Mouse (Mus musculus): Measurements from ENCODE around the gene Ccdc167. TPM values are rescaled to one million over a fixed set of nuclear protein-coding genes. Genes with fewer than 3 reads are reported as not detected.
"Not testable (repeated sequence)": the region's sequence is repeated elsewhere in the genome, so short reads cannot be mapped to it uniquely, and the experiment has no call there.

Gene Ccdc167
- total RNA-seq, 2 experiments from 2014 or later, result 13.9 to 17.3 TPM

DNA sequence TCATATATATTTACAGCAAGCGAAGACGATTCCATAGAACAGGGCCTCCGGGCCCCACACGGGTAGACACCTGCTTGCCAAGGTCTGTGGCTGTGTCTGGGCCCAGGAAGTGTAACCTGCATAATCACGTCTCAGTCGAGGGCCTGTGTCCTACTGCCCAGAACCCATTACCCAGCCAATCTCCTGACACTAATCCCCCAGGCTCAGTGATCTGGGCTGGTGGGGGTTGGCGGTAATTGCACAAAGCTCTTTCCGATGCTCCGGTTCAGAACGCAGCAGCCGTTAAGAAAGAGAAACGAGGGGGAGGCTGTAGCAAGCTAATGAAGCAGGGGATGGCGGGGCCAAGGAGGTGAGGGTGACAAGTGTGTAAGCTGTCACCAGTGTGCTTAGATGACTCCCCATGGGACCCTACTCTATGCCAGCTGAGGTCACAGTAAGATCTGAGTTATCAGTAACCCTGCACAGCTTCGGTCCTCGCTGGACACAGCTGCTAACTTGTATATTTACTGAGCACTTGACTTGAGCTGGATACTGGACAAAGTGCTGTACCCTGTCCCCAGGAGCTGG, 19.7 kb upstream of the Ccdc167 start:
- Histone ChIP-seq H3K27ac (no peak overlapping the region), H3K4me3 (no peak overlapping the region)
- DNase-seq (ENCODE audit: extremely low spot score in 1 of 2, low spot score in 2 of 2), result no peak
- no peak for TF ChIP-seq CTCF (IDR thresholded peaks at IDR 0.05)
- intact Hi-C loops (cut with DNase I), result no loop called here

DNA sequence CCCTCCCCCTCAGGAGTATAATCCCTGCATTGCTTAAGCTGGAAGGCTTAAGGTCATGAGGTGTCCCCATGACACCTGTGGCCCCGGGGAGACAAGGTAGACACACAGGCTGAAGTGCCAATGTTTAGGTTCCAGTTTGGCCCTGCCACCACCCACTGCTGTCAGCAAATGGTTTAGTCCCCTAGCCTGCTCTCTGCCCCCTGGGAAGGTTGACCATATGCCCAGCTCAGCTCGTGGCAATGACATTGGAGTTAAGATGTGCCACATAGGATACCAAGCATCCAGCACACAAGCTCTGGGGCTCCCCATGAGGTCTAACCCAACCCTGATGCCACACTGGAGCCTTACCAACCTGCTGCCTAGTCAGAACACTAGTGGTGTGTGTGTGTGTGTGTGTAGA, 15.7 kb upstream of the Ccdc167 start:
- no peak for TF ChIP-seq CTCF (IDR thresholded peaks at IDR 0.05)
- Histone ChIP-seq H3K4me3 (no peak overlapping the region), H3K27ac (no peak overlapping the region)
- no peak for DNase-seq (ENCODE audit: extremely low spot score in 1 of 2, low spot score in 2 of 2)
- intact Hi-C loops (cut with DNase I), result no loop called here

DNA sequence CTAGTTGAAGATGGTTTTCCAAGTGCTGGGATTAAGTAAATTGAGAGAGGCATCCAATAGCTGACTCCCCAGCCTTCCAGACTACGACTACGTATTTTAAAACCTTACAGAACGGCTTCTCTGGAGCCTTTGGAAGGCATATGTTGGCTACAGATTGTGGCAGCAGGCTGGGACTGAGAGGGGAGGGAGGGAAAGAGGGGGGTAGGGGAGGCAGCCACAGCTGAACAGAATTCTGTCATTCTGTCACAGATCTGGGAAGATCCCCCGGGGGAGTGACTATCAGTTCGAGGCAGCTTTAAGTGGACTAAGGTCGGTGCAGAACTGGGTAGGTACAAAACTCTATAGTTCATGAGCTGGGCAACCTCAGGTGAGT, 15.1 kb upstream of the Ccdc167 start:
- no peak for DNase-seq (ENCODE audit: extremely low spot score in 1 of 2, low spot score in 2 of 2)
- TF ChIP-seq CTCF (IDR thresholded peaks at IDR 0.05), result no peak
- H3K4me3 ChIP-seq, result no peak overlapping the region
- H3K27ac ChIP-seq, result no peak overlapping the region
- intact Hi-C loops (cut with DNase I), result no loop called here

DNA sequence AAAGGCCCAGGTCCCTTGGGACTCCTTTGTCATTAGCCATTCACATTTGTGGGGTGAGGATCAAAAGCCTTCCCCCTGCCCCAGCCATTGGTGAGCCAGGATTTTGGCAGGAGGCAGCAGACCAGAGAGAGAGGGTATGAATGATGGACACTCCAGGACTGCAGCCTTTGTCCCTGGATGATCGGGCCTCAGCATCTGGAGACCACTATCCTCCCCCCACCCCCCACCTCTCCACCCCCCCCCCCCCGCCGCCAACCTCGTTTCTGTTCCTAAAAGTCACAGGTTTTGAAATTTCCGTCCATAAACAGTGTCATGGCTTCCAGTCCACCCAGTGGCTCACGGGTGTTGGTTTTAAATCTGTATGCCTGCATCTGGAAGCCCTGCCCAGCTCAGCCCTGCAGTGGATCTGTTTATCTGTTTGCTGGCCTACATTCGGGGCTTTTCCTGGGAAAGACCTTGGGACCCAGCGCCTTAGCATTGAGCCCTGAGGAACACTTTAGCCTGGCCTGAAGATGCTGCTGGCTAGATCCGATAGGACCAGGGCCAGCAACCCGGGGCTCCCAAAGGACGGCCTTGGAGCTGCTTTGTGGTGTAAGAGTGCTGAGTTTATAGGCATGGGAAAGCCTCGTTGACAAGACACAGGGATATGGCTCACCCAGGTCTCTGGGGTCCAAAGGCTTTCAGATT, 14.6 kb upstream of the Ccdc167 start:
- DNase-seq (ENCODE audit: extremely low spot score in 1 of 2, low spot score in 2 of 2), result no peak
- H3K27ac ChIP-seq, result no peak overlapping the region

DNA sequence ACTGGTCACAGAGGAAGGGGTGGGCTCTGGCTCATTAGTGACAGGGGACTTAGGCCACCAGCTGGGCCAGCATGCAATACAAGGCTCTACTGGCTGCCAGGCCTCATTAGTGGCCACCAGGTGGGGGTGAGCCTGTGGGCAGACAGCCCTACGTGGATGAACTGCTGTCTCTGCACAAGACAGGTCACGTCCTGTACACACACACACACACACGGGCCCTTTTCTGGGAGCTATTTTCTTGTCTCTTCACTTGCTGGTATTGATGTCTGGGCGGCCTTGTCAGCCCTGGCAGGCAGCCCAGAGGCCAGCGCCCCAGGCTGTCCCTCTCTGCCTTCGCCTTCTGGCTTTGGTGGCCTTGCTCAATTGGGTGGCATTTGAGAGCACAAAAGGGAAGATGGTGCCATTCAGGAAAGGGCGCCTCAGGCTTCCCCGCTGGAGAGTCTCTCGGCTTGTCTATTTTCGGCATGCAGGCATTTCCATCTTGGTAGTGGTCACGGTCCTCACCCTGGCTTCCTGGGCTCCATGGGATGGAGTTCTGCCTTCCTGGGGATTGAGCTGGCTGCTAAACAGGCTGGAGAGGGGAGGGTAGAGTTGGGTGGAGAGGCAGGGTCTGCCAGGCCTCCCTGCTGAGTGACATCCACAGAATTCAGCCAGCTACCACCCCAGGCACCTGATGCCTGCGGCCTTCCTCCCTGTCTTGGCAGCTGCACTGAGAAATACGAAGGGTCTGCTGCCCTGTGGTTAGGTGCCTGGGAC, 13.8 kb upstream of the Ccdc167 start:
- no peak overlapping the region for H3K27ac ChIP-seq
- TF ChIP-seq CTCF (IDR thresholded peaks at IDR 0.05), result no peak
- no peak for DNase-seq (ENCODE audit: extremely low spot score in 1 of 2, low spot score in 2 of 2)
- intact Hi-C loops (cut with DNase I), result no loop called here
- H3K4me3 ChIP-seq, result no peak overlapping the region

More for the DNA sequence above, 14.6 kb upstream of the Ccdc167 start:
- intact Hi-C loops (cut with DNase I), result no loop called here
- TF ChIP-seq CTCF (IDR thresholded peaks at IDR 0.05), result no peak
- no peak overlapping the region for H3K4me3 ChIP-seq

DNA sequence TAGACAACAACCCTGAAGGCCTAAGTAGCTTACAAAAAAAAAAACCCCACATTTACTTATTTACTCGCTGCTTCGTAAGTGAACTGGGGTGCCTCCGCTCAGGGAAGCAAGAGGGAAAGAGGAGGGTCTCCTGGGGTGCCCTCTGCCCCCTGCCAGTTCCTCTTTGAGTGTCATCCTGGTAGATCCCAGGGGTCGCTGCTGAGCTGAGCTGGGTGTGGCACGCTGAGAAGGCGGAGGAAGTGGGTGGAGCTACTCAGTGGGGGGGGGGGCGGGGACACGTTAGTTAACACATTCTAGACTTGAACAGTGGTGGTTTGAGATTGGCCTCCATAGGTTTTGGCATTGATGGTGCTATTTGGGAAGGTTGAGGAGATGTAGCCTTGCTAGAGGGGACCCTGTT, 11.2 kb upstream of the Ccdc167 start:
- intact Hi-C loops (cut with DNase I), result no loop called here
- no peak for DNase-seq (ENCODE audit: extremely low spot score in 1 of 2, low spot score in 2 of 2)
- no peak overlapping the region for H3K4me3 ChIP-seq
- TF ChIP-seq CTCF (IDR thresholded peaks at IDR 0.05), result no peak
- H3K27ac ChIP-seq, result no peak overlapping the region

DNA sequence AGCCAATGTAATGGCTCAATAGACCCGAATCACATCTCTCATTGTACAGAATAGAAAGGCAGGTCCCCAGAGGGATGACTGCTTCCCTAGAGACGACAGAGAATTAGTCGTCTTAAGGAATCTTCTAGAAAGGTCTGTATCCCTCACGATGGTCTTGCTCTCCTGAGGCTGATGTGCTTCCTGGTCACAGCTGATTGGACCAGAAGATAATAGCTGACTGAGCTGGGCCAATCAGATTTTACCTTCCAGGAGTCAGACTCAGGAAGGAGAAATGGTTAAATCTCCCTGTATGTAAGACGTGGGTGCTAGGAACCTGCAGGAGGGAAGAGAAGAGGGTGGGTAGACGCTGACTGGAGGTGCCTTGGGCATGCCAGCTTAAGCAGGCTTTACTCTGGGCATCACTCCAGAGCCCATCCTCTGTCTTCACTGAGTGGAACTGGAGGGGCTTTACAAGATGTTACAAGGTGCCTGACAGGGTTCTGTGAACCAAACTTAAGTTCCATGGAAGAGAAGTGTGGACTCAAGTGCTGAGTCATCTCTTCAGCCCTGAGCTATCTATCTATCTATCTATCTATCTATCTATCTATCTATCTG, 8.3 kb upstream of the Ccdc167 start:
- no peak overlapping the region for H3K27ac ChIP-seq
- no peak overlapping the region for H3K4me3 ChIP-seq
- TF ChIP-seq CTCF (IDR thresholded peaks at IDR 0.05), result no peak
- no peak for DNase-seq (ENCODE audit: extremely low spot score in 1 of 2, low spot score in 2 of 2)
- intact Hi-C loops (cut with DNase I), result no loop called here

DNA sequence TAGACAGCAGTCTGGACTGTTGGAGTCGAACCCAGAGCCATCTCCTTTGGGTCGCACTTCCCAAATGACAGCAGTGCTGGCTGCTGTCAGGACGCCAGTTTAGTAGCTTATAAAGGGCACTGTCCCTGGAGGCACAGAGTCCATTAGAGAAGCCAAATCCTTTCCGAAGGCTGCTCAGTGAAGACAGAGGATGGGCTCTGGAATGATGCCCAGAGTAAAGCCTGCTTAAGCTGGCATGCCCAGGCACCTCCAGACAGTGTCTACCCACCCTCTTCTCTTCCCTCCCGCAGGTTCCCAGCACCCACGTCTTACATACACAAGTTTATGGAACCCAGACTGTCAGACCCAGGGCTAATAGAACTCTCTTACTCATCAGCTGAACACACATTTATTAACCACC, 7.8 kb upstream of the Ccdc167 start:
- no peak for DNase-seq (ENCODE audit: extremely low spot score in 1 of 2, low spot score in 2 of 2)
- intact Hi-C loops (cut with DNase I), result no loop called here
- no peak overlapping the region for H3K4me3 ChIP-seq
- no peak overlapping the region for H3K27ac ChIP-seq
- no peak for TF ChIP-seq CTCF (IDR thresholded peaks at IDR 0.05)

DNA sequence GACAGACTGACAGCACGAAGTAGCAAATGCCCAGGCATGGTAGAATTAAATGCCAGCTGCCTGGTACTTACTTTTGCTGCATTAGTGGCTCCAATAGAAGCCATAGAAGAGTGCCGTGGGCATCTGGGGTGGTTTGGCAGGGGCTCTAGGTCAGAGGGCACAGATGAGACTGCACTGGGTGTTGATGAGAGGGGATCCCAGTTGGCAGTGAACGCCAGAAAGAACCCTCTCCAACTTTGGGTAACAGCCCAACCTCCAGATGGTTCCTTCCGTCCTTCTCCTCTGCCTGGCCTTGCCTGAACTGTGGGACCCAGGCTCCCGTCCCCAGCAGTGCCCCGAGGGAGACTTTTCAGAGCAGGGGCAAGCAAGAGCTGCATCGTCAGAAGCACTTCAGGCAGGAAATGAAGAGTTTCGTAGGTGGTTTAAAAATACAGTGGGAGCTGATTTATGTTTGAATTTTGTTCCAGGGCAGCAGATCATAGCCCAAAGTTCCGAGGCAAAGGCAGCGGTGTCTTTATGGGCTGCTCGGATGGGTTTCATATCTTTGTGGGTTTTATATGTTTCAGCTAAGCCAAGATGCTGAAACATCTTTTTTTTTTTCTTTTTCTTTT, 4.0 kb upstream of the Ccdc167 start:
- H3K4me3 ChIP-seq, result no peak overlapping the region
- DNase-seq (ENCODE audit: extremely low spot score in 1 of 2, low spot score in 2 of 2), result no peak
- no peak overlapping the region for H3K27ac ChIP-seq
- intact Hi-C loops (cut with DNase I), result no loop called here
- TF ChIP-seq CTCF (IDR thresholded peaks at IDR 0.05), result no peak

DNA sequence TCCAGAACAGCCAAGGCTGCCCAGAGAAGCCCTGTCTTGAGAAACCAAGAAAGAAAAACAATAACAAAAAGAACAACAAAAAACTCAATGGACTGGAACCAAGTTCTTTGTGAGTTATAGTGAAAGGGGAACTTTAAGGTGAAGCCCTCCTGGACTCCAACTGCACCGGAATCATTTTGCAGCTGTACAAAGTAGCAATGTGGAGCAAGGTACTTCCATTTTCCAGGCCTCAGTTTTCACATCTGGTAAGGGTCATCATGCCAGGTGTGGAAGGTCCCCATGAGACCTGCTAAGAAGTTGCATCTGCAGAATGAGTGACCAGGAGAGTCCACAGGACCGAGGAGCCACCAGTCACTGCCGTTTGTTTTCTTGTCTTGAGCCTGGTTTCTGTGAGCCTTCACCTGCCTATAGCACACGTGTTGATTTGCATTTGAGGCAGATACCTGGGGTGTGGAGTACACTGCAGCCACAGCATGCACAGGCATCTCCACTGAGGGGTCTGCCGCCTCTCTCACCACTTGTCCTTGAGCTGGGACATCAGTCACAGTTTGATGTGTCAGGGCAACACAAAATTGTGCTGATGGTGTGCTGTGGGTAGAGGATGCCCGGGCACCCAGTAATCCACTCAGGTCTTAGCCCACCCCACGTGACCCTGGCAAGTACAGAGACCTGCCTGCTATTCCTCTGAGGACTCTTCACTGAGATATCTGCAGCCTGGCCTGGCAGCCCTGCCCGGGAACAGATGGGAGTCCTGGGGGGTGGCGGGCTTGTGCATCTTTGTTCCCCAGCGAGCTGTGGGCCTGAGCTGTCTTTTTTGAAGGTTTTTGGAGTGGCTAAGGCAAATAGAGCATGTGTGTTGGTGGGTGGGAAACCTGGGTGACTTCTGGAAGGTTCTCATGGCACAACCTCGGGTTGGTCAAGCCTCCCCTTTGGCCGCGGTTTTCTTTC, 3.1 kb upstream of the Ccdc167 start:
- intact Hi-C loops (cut with DNase I), result no loop called here
- DNase-seq (ENCODE audit: extremely low spot score in 1 of 2, low spot score in 2 of 2), result no peak
- Histone ChIP-seq H3K27ac (no peak overlapping the region), H3K4me3 (no peak overlapping the region)
- no peak for TF ChIP-seq CTCF (IDR thresholded peaks at IDR 0.05)

DNA sequence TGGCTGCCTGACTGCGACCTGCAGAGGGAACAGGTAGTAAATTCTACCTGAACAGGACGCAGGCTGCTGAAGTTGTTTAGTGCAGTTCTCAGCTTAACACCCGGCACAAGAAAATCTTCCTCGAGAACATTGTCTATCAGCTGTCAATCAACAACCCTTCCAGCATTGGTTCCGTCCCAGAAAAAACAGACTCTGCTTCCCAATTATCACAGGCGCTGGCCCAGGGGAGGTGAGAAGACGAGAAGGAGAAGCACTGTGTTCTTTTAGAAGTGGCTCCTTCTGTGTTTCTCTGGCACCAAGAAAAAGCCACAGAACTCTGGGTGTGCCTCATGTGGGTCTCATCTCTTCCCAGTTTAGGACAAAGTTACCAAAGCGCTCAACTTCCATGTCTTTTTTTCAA, 1.8 kb upstream of the Ccdc167 start:
- DNase-seq (ENCODE audit: extremely low spot score in 1 of 2, low spot score in 2 of 2), result no peak
- Histone ChIP-seq H3K27ac (no peak overlapping the region), H3K4me3 (no peak overlapping the region)
- intact Hi-C loops (cut with DNase I), result no loop called here
- no peak for TF ChIP-seq CTCF (IDR thresholded peaks at IDR 0.05)

DNA sequence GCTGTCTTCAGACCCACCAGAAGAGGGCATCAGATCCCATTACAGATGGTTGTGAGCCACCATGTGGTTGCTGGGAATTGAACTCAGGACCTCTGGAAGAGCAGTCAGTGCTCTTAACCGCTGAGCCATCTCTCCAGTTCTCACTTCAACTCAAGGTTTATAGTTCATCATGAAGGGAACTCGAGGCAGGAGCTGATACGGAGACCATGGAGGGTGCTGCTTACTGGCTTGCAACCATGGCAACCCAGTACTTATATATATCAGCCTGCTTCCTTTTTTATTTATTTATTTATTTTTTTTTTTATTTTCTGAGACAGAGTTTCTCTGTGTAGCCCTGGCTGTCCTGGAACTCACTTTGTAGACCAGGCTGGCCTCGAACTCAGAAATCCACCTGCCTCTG, 3.1 kb downstream of the Ccdc167 start:
- intact Hi-C loops (cut with DNase I); H3K27ac ChIP-seq; DNase-seq (ENCODE audit: extremely low spot score in 1 of 2, low spot score in 2 of 2); H3K4me3 ChIP-seq: not testable (repeated sequence)
